Mouse (Mus musculus): ENCODE measurements around the gene Cbx1.

DNA sequence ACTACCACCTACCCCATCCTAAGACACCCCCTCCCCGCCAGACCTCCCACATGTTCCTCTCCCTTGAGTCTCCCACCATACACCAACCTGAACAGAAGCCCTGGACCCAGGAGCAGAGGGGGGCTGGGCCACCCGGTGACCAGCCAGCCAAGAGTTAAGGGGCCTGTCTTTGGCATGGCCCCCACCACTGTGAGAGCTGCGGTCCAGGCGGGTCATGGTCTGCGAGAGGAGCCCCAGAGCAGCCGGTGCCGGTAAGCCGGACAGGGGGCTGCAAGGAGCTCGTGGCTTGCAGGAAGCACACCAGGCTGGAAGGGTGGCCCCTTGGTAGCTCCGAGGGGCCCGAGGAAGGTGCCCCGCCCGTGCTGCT, 34.5 kb downstream of the Cbx1 start:
- TF ChIP-seq POLR2A (IDR thresholded peaks at IDR 0.05; ENCODE audit: insufficient read depth, low read depth, low read length) (no peak), EP300 (IDR thresholded peaks at IDR 0.05; ENCODE audit: insufficient read depth, low read depth, low read length) (no peak)
